Mouse (Mus musculus) brain, embryonic 18.5 days (tissue): ENCODE measurements around the gene Naif1.

Source experiments
- DNase-seq: peaks from one replicate; pipeline ENCODE4 v3.0.0-alpha.2; 2012; ENCODE audit warnings: low read depth, low spot score

Naif1 gene

DNA sequence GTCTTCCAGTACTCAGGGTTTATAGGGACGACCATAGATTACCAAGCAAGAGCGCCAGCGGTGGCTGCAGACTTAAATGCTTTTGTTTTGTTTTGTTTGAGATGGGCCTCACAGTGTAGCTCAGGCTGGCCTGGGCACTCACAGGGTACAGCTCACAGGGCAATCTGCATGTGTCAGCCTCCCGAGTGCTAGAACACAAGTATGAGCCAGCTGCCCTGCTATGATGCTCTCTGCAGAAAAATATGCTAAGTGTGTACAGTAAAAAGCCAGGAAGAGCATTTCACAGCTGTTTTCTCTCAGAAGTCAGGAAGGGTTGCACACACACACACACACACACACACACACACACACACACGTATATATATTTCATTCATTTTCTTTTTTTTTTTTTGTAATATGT, 50.2 kb downstream of the Naif1 start:
- DNase-seq: no peak

DNA sequence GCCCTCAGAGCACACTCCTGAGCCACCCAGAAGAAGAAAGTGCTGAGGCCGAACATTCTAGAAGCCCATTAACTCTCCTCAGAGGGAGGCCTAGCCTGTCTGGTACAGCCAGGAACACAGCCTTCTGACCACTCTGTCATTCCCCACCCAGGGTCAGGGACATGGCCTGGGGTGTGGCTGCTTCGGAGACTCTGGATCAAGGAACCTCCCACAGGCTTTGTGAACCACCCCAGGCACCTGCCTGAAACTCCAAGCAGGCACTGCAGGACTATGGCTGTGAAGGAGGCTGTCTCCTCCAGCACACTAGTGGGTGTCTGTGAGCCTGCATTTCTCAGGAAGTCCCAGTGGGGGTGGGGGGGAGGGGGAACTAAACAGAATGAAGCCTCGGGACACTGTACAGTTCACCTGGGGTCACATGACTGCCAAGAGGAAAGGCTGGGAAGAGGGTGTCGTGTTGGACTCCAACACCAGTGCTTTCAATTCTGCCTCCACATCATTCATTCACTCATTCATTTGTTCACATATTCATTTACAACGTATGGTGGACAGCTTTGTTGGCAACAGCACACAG, 51.6 kb downstream of the Naif1 start:
- no peak for DNase-seq

DNA sequence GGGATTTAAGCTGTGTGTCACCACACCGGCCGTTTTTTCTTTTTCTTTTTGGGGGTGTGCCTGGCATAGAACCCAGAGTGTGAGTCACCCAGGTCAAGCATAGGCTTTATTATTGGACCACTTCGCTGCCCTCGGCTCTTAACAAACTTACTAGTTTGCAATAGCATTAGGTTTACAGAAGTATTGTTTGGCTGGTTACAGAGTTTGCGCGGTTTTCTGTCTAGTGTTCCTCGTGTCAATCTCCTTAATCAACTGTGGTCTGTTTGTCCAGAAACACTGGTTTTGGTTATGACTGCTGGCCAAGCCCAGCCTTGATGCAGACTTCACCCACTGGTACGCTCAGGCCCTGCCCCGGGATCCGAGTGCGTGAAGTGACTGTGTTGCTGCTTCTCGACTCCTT, 52.6 kb downstream of the Naif1 start:
- no peak for DNase-seq

DNA sequence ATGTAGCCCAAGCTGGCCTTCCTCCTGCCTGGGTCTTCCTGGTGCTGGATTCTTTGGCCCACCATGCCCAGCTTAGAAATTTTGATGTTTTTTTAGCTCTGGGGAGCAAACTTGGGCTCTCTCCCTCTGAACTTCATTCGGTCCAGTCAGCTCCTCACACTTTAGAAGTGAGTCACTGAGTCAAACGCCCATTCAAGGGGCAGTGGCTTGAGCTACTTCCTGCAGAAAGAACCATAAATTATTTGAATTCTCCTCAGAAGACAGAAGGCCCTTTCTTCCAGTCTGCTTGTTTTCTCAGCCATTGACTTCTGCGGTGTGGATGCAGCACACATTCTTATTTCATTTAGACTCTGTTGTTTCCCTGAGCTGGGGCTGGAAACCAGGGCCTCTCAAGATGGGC, 53.3 kb downstream of the Naif1 start:
- no peak for DNase-seq

DNA sequence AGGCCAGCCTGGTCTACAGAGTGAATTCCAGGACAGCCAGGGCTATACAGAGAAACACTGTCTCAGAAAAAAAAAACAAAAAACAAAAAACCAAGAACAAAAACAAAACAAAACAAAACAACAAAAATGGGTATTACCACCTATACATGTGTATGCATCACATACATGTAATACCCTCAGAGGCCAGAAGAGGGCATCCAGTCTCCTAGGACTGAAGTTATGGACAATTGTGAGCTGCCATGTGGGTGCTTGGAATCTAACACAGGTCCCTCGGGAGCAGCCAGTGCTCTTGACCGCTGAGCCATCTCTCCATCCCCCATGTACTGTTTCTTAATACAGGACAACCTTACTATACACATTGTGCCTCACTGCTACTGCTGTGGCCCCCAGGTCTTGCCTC, 55.3 kb downstream of the Naif1 start:
- no peak for DNase-seq
